Mouse (Mus musculus) liver, embryonic 14.5 days (tissue): ENCODE results near the gene Shc1.

Experiments
- CTCF ChIP-seq: IDR thresholded peaks from 2 replicates; pipeline ENCODE4 v1.5.1; 2016; ENCODE audit warnings: antibody characterized with exemption, low read depth, control low read depth
- EP300 ChIP-seq: IDR thresholded peaks from 2 replicates; pipeline ENCODE4 v1.6.1; 2016; ENCODE audit warnings: antibody characterized with exemption, low read depth

GRCm38 (mm10) chr3:89406887-89407286, 11.4 kb upstream of the Shc1 start:
- TF ChIP-seq CTCF (no peak), EP300 (no peak)
